Mouse (Mus musculus): ENCODE results near the gene Wrap53. TPM values are rescaled to one million over a fixed set of nuclear protein-coding genes. Genes with fewer than 3 reads are reported as not detected.
"Not testable (repeated sequence)": the region's sequence is repeated elsewhere in the genome, so short reads cannot be mapped to it uniquely, and the experiment has no call there.

The Wrap53 gene
- total RNA-seq, 2 experiments from 2014 or later, result 7.7 to 18.4 TPM

- no peak for ATAC-seq (replicated peaks; ENCODE audit: low FRiP score, poor library complexity, severe bottlenecking)
Measured at GRCm38 (mm10) chr11:69545957-69546356, 34.1 kb downstream of the Wrap53 start.

- ATAC-seq (replicated peaks; ENCODE audit: low FRiP score, poor library complexity, severe bottlenecking), result no peak
Measured at GRCm38 (mm10) chr11:69543598-69543997, 36.5 kb downstream of the Wrap53 start.

GRCm38 (mm10) chr11:69541741-69542140 is 38.3 kb downstream of the Wrap53 start:
- not testable (repeated sequence) for ATAC-seq (replicated peaks; ENCODE audit: low FRiP score, poor library complexity, severe bottlenecking)

DNA sequence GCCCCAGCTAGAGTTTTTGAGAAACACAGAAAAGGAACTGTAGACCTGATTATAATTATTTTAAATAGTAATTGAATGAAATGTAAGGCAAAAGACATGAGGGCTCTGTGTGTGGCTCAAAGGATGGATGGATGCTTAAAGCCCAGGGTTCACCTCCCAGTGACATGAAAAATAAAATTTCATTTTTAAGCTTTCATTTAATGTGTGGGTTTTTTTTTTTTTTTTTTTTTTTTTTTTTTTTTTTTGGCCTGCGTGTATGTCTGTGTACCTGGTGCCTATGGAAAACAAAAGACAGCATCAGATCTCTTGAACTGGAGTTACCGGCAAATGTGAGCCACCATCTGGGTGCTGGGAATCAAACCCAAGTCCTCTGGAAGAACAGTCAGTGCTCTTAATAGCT is 39.4 kb downstream of the Wrap53 start:
- no peak for ATAC-seq (replicated peaks; ENCODE audit: low FRiP score, poor library complexity, severe bottlenecking)

GRCm38 (mm10) chr11:69534990-69535389 is 45.1 kb downstream of the Wrap53 start:
- ATAC-seq (replicated peaks; ENCODE audit: low FRiP score, poor library complexity, severe bottlenecking), result no peak

- ATAC-seq (replicated peaks; ENCODE audit: low FRiP score, poor library complexity, severe bottlenecking), result no peak
Measured at GRCm38 (mm10) chr11:69532480-69533150, 47.4 kb downstream of the Wrap53 start.

GRCm38 (mm10) chr11:69530755-69531154 is 49.3 kb downstream of the Wrap53 start:
- 0 out of 2 replicates have a peak, but pooled peaks have one; percentile 55 for ATAC-seq (replicated peaks; ENCODE audit: low FRiP score, poor library complexity, severe bottlenecking)

- not testable (repeated sequence) for ATAC-seq (replicated peaks; ENCODE audit: low FRiP score, poor library complexity, severe bottlenecking)
Measured at GRCm38 (mm10) chr11:69530281-69530680, 49.8 kb downstream of the Wrap53 start.

DNA sequence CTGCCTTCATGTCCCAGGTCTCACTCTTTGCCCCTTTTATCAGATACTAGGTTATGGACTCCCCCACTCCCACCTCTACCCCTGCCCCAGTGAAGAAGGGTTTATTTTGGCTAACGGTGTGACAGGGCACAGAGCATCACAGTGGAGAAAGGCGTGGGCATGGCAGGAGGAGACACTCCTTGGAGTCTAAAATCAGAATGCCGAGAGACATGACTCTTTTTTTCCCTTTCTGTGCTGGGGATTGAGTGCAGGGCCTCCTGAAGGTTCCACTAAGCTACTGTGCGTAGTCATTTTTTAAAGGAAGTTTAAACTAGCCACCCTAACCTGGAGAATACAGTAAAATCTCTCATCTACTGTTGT is 52.0 kb downstream of the Wrap53 start:
- ATAC-seq (replicated peaks; ENCODE audit: low FRiP score, poor library complexity, severe bottlenecking), result no peak

DNA sequence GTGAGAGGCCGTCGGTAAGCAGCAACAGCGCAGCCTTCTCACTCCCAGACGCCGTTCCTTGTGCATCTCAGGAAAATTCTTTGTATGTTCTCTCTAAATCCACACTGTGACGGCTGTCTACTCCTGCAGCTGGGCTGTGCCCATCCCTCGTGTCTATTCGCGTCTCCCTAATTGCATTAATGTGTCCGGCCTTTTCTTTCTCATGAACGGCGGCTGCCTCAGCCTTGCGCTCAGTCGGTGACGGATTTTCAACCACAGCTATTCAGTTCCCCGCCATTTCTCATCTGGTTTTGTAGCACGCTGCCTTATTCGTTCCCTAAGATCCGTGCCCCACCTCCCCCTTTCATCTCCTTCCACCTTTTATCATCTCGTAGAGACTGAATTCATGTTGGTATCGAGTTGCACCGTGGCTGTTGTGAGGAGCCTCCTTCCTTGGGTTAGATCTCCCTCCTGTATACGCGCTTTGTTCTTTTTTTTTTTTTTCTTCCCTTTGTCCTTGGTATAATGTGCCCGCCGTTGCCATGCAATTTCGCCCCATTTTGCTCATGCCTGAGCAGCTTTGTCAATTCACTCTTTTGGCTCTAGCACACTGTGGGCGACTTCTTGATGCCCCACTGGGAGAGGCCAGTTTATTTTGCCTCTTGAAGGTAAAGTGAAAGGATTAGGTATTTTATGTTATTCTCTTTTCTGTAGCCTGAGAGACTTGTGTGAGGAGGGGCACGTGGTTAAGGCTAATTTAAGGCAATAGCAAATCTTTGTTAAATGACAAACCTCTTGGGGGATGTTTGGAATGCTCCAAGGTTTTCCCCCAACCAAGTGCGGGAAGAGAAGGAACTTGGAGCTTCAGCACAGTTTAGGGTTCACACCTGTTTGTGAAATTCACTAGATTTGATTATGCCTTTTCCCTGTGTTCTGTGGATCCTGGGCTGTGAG is 52.7 kb downstream of the Wrap53 start:
- no peak for ATAC-seq (replicated peaks; ENCODE audit: low FRiP score, poor library complexity, severe bottlenecking)

DNA sequence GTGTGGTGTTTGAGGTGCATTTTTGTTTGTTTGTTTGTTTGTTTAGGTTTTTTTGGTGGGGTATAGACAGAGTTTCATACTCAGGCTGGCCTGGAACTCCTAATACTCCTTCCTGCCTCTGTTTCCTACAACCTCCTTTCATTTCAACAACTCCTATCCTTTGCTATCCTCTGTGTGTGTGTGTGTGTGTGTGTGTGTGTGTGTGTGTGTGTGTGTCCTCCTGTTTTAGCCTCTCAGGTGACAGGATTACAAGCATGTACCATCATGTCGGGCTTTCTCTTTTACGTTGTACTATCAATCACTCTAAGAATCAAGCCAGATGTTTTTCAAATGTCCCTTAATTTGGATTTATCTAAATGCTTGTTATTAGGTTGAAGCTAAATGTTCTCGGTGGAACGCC is 53.4 kb downstream of the Wrap53 start:
- no peak for ATAC-seq (replicated peaks; ENCODE audit: low FRiP score, poor library complexity, severe bottlenecking)

DNA sequence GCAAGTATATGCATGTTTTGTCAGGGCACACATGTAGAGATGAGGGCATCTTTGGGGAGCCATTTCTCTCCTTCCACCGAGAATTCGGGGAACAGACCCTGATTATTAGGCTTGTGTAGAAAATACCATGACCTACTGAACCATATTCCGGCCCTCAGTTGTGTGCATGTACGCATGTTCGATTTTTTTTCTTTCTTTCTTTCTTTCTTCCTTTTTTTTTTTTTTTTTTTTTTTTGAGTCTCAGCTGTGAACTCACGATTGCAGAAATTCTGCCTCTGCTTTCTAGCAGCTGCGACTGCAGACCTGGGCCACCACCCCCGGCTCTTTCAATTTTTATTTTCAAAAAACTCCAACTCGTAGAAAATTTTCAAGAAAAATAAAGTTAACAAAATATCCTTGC is 54.4 kb downstream of the Wrap53 start:
- ATAC-seq (replicated peaks; ENCODE audit: low FRiP score, poor library complexity, severe bottlenecking), result no peak

DNA sequence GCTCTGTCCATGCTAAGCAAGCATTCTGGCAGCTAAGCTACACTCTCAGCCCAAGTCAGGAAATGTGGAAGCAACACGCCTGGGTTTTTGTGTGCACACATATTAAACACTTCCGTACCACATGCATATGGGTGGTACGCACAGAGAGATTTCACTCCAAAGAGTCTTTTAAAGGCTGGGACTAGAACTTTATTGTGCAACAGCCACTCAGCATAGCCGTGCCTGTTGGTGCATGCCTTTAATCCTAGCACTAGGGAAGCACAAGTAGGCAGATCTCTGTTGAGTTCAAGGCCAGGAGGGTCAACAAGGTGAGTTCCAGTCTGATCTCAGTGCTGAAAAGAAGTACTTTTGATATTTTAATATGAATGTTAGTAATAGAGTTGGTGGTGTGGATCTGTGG is 56.4 kb downstream of the Wrap53 start:
- ATAC-seq (replicated peaks; ENCODE audit: low FRiP score, poor library complexity, severe bottlenecking), result no peak

DNA sequence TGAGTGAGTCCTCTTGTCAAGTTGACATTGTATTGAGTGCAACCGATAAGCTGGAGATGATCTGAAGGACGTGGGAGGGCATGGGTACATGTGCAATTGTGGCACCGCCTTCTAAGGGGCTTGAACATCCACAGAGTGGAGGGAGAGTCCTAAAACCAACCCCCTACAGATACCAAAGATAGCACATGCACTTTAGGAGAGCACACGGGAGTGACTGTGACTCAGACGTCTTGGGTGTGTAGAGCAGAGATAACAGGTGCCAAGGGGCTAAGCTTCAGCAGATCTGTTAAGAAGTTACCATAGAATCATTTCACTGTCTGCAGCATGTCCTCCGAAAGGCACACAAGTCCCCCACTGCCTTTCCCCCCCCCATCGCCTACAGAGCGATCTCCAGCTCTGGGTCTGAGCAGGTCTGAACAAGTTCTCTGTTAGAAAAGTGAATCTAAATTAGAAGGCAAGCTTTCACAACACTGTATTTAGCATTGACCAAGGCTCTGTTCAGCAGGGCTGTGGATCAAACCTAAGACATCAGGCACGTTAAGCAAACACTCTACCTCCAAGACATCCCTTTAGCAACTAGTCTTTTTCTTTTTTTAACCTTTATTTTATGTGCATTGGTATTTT is 58.4 kb downstream of the Wrap53 start:
- ATAC-seq (replicated peaks; ENCODE audit: low FRiP score, poor library complexity, severe bottlenecking), result no peak

GRCm38 (mm10) chr11:69519976-69520375 is 60.1 kb downstream of the Wrap53 start:
- no peak for ATAC-seq (replicated peaks; ENCODE audit: low FRiP score, poor library complexity, severe bottlenecking)

DNA sequence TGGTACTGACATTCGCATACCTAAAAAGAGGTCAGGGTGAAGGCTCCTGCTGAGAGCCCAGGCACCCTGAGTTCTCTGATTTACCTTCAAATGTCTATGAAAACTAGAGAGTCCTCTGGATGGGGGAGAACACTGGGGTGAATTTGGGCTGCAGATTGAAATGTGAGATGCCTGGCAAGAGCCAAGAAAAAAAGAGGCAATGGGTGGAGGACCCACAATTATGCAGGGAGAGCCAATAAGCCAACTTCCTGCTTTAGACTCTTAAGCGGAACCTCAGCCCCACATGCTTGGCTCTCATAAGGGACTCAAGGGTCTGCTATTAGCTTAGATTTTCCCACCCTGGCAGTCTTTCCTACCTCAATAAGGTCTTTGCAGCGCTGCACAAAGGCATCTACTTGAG is 63.4 kb downstream of the Wrap53 start:
- ATAC-seq (replicated peaks; ENCODE audit: low FRiP score, poor library complexity, severe bottlenecking), result no peak

DNA sequence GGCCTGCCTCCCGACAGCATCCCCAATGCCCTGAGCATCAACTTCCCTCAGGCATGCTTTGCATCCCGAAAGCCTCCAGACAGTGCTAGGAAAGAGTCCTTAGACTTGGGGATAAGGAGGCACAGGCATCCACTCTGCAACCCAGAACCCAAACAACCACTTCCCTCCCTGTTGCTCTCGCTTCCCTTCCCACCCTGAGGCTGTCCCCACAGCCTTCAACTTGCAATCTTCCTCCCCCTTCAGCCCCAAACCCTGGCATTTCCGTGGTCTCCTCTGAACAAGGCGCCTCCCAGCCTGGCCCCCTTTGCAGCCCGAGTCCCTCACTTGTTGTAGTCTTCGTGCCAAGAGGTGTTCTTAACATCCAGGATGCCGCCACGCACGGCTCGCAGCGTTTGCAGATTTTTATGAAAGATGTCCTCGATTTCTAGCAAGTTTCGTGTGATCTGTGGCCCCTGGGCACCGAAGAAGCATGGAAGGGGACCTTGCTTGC is 63.9 kb downstream of the Wrap53 start:
- no peak for ATAC-seq (replicated peaks; ENCODE audit: low FRiP score, poor library complexity, severe bottlenecking)

- peak; percentile 75 for ATAC-seq (replicated peaks; ENCODE audit: low FRiP score, poor library complexity, severe bottlenecking)
Measured at GRCm38 (mm10) chr11:69513840-69514239, 66.2 kb downstream of the Wrap53 start.
